Comparison of ENCODE assay signal across 10 mouse cellular contexts in the genomic region with DNA sequence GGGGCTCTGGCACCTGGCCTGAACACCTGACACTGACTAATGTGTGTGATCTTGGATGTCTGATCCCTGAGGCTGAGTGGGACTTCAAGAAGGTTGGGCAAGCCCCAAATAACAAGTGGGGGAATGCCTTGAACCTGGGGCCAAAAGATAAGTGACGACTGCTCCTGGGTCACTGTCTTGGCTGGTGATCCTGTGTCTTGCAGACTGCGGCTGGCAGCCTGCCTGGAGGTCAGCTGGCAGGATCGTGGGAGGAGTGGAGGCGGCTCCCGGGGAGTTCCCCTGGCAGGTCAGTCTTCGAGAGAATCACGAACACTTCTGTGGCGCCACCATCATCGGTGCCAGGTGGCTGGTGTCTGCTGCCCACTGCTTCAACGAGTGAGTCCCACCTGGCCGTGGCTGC. TPM values are rescaled to one million over a fixed set of nuclear protein-coding genes. Genes with fewer than 3 reads are reported as not detected.
DNase-seq lines count a peak whose midpoint lies in the region; ATAC-seq lines count a peak whose summit lies in the region.
"Had no signal": no experiment of that assay in that cellular context is flagged by ENCODE, and none has a peak within 500 bp of the region (broad histone marks: within the 10 kb centered on the region; RNA-seq: fewer than 3 reads in every experiment).

No protein-coding gene starts in this region.

- H3K4me1 ChIP-seq in midbrain, embryonic 11.5 days (ENCODE audit: control insufficient read depth, insufficient read depth, low read length) = no peaks in the 10 kb centered on the region
- H3K4me1 ChIP-seq: stomach, embryonic 15.5 days had no signal

- no peak overlapping the region for H3K4me3 ChIP-seq in midbrain, embryonic 11.5 days (ENCODE audit: low read depth, low read length)
- H3K4me3 ChIP-seq: left cerebral cortex, adult 2 months; stomach, embryonic 15.5 days had no signal

- ATAC-seq in midbrain, embryonic 11.5 days (ENCODE audit: low FRiP score) = no peak

- no peak overlapping the region for H3K9ac ChIP-seq in midbrain, embryonic 11.5 days (ENCODE audit: low read length)
- H3K9ac ChIP-seq: stomach, embryonic 15.5 days had no signal

- H3K27me3 ChIP-seq in midbrain, embryonic 11.5 days (ENCODE audit: control insufficient read depth, insufficient read depth, low read length) = peaks cover 2% of the 10 kb centered on the region; the same call in 1 of the 2 replicates

- H3K4me2 ChIP-seq in midbrain, embryonic 11.5 days = no peak overlapping the region
- H3K4me2 ChIP-seq: stomach, embryonic 15.5 days had no signal

- DNase-seq in left cerebral cortex, postnatal 4 days = peak; percentile 70
- no peak for DNase-seq in left cerebral cortex, adult 18-20 months (ENCODE audit: low spot score in 2 of 2)
- peak; percentile 85 to 88 for DNase-seq in cerebellum, postnatal 10 days
- peak; percentile 73 to 83 for DNase-seq in kidney, adult 8-10 months
- peak; percentile 62 for DNase-seq in skeletal muscle tissue, adult 2 months (ENCODE audit: low read depth, low spot score)
- no peak for DNase-seq in thymus, postnatal 25 days
- DNase-seq in midbrain, embryonic 11.5 days (ENCODE audit: low spot score, missing footprints) = no peak
- DNase-seq in left cerebral cortex, adult 9 months (ENCODE audit: low spot score in 2 of 2) = no peak

- intact Hi-C loops in left cerebral cortex, postnatal 4 days (cut with DNase I) = no loop called here

- H3K27ac ChIP-seq in midbrain, embryonic 11.5 days (ENCODE audit: low read depth, low read length) = no peak overlapping the region
- H3K27ac ChIP-seq: left cerebral cortex, adult 2 months; stomach, embryonic 15.5 days had no signal

- H3K9me3 ChIP-seq in midbrain, embryonic 11.5 days (ENCODE audit: control insufficient read depth, low read length) = no peaks in the 10 kb centered on the region
- H3K9me3 ChIP-seq: stomach, embryonic 15.5 days had no signal

- H3K36me3 ChIP-seq in midbrain, embryonic 11.5 days (ENCODE audit: control insufficient read depth, insufficient read depth, low read length) = no peaks in the 10 kb centered on the region
- H3K36me3 ChIP-seq: stomach, embryonic 15.5 days had no signal

- 80% methylated on average over 9 of the region's 11 CpGs for WGBS in midbrain, embryonic 11.5 days

RNA-seq across cellular contexts. Expression of a gene that starts 13.6 kb away (rescaled TPM):
- total RNA-seq in left cerebral cortex, postnatal 4 days (2021) = 100 to 1,000 TPM; 147 TPM
- total RNA-seq in left cerebral cortex, adult 18-20 months (2021) = 100 to 1,000 TPM; 131 to 136 TPM
- polyA plus RNA-seq in midbrain, embryonic 11.5 days (2014; fragmentation: Nextera tagmentation; extraction: Ambion mirVana) = 321 and 347 TPM in 2 replicates

RNA-seq across cellular contexts. Expression of a gene that starts 15.5 kb away (rescaled TPM):
- under 1 TPM; 0.12 to 0.42 TPM for total RNA-seq in left cerebral cortex, postnatal 4 days (2021)
- total RNA-seq in left cerebral cortex, adult 18-20 months (2021) = under 1 TPM; 0.12 to 0.26 TPM
- not detected in 2 replicates for polyA plus RNA-seq in midbrain, embryonic 11.5 days (2014; fragmentation: Nextera tagmentation; extraction: Ambion mirVana)
- polyA plus RNA-seq: stomach, embryonic 15.5 days had no signal

RNA-seq across cellular contexts. Expression of a gene that starts 30.9 kb away (rescaled TPM):
- 10 to 100 TPM; 28.5 to 35.7 TPM for total RNA-seq in left cerebral cortex, postnatal 4 days (2021)
- 10 to 100 TPM; 20.0 to 20.1 TPM for total RNA-seq in left cerebral cortex, adult 18-20 months (2021)
- polyA plus RNA-seq in midbrain, embryonic 11.5 days (2014; fragmentation: Nextera tagmentation; extraction: Ambion mirVana) = 19.4 and 19.7 TPM in 2 replicates

RNA-seq across cellular contexts. Expression of a gene that starts 32.1 kb away (rescaled TPM):
- total RNA-seq in left cerebral cortex, postnatal 4 days (2021) = 10 to 100 TPM; 77.4 to 86.2 TPM
- total RNA-seq in left cerebral cortex, adult 18-20 months (2021) = 10 to 100 TPM; 45.6 to 53.7 TPM
- 19.7 and 24.0 TPM in 2 replicates for polyA plus RNA-seq in midbrain, embryonic 11.5 days (2014; fragmentation: Nextera tagmentation; extraction: Ambion mirVana)

RNA-seq across cellular contexts. Expression of a gene that starts 32.2 kb away (rescaled TPM):
- 10 to 100 TPM; 62.0 to 67.4 TPM for total RNA-seq in left cerebral cortex, postnatal 4 days (2021)
- total RNA-seq in left cerebral cortex, adult 18-20 months (2021) = 10 to 100 TPM; 34.8 to 48.8 TPM
- 248 and 290 TPM in 2 replicates for polyA plus RNA-seq in midbrain, embryonic 11.5 days (2014; fragmentation: Nextera tagmentation; extraction: Ambion mirVana)

Comparison
In these comparisons a context has a peak if more than half of its experiments do, and no peak if none do; other contexts are left out.
1. DNase-seq: peak in left cerebral cortex, postnatal 4 days (single experiment), cerebellum, postnatal 10 days (2 of 2), kidney, adult 8-10 months (2 of 2) and skeletal muscle tissue, adult 2 months (single experiment); none in left cerebral cortex, adult 18-20 months (0 of 2), thymus, postnatal 25 days (single experiment), midbrain, embryonic 11.5 days (single experiment) and left cerebral cortex, adult 9 months (0 of 2).